Mouse (Mus musculus) CH12F3 (cell line): ENCODE data around the gene Rbm39.
"Not testable (repeated sequence)": the region's sequence is repeated elsewhere in the genome, so short reads cannot be mapped to it uniquely, and the experiment has no call there.

Experiments
- in situ Hi-C: fragments of 300-500 bp; cut with MboI; formaldehyde crosslinking; loops from 2 replicates; pipeline ENCODE4 v1.14.3; 2020; ENCODE audit warnings: low sequenced_read_pairs

The Rbm39 gene

GRCm38 (mm10) chr2:156180094-156180821 lies at the start of gene Rbm39:
Gene Rbm39 (minus strand): TSS chr2:156180238.
- in situ Hi-C loops, result no loop called here

GRCm38 (mm10) chr2:156229171-156229570 lies 49.1 kb upstream of the Rbm39 start:
- in situ Hi-C loops, result no loop called here

- in situ Hi-C loops, result no loop called here
Measured at GRCm38 (mm10) chr2:156227689-156228088, 47.7 kb upstream of the Rbm39 start.

GRCm38 (mm10) chr2:156224043-156224442 lies 44.0 kb upstream of the Rbm39 start:
- in situ Hi-C loops, result no loop called here

DNA sequence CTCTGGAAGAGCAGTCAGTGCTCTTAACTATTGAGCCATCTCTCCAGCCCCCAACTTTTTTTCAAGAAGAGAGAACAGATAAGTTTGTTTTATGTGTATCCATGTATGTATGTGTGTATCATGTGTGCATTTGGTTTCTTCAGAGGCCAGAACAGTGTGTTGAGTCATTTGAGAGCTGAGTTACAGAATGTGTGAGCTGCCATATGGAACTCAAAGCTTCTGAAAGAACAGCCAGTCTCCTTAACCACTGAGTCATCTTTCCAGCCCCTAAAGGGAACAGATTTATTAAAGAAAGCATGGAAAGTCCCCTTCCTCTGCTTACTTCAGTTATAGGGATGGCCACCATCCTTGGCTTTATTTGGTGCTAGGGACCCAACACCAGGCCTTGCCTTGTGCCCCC lies 42.1 kb upstream of the Rbm39 start:
- in situ Hi-C loops, result no loop called here

DNA sequence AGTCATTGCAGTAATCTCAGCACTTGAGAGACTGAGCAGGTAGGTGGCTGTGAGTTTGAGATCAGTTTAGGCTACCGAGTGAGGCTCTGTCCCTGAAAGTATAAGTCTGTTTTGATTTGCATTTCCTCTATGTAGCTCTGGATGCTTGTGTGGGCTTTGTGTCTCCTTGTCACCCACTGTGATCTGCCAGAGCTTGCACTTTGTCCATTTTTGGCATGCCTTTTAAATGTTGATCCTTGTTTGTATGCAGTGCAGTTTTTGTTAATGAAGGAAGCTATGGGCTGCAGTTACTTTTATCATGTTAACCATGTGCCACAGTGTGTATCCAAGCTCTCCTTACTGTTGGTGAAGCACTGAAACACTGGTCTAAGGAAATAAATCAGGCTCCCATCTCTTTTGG lies 37.7 kb upstream of the Rbm39 start:
- in situ Hi-C loops, result no loop called here

GRCm38 (mm10) chr2:156203917-156204316 lies 23.9 kb upstream of the Rbm39 start:
- in situ Hi-C loops, result no loop called here

GRCm38 (mm10) chr2:156202848-156203437 lies 22.9 kb upstream of the Rbm39 start:
- in situ Hi-C loops, result no loop called here

- in situ Hi-C loops, result no loop called here
Measured at GRCm38 (mm10) chr2:156201486-156201885, 21.4 kb upstream of the Rbm39 start.

DNA sequence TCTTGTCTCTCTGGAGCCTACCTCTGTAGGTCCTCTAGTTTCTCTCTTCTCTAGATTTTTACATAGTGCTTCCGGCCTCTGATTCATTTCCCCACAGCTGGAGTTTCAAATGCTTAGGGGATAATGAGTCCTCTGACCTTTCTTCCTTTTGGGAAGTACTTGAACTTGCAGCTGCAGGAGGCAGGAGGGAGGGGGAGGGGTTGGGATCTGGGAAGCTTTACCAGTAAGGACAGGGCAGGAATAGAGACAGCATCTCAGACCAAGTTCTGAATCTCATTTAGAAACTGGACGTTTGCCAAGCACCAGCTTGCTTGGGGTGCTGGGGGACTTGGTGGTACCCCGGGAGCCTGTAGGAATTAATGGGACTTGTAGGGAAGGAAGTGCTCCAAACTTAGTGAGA lies 19.9 kb upstream of the Rbm39 start:
- in situ Hi-C loops, result no loop called here

GRCm38 (mm10) chr2:156197129-156197911 lies 17.3 kb upstream of the Rbm39 start:
- in situ Hi-C loops, result no loop called here

GRCm38 (mm10) chr2:156196302-156197128 lies 16.5 kb upstream of the Rbm39 start, which contains the start of gene Phf20:
Gene Phf20 (plus strand): TSS chr2:156196466.
- in situ Hi-C loops, result no loop called here

DNA sequence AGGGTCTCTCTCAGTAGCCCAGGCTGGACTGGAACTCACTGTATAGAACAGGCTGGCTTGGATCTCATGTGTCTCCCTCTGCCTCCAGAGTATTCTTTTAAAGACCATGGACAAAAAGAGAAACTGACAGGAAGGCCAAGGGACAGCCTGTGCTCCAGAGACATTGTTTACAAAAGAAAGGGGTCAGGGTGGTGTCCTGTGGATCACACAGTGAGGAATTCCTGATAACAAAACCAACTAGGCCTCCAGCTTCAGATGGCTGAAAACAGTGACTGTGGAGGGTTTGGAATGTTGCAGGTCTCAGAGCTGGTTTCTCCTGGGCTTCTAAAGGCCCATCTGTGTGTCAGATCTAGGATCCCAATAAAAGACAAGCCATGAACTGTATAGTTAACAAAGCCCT lies 14.5 kb upstream of the Rbm39 start:
- in situ Hi-C loops, result no loop called here

DNA sequence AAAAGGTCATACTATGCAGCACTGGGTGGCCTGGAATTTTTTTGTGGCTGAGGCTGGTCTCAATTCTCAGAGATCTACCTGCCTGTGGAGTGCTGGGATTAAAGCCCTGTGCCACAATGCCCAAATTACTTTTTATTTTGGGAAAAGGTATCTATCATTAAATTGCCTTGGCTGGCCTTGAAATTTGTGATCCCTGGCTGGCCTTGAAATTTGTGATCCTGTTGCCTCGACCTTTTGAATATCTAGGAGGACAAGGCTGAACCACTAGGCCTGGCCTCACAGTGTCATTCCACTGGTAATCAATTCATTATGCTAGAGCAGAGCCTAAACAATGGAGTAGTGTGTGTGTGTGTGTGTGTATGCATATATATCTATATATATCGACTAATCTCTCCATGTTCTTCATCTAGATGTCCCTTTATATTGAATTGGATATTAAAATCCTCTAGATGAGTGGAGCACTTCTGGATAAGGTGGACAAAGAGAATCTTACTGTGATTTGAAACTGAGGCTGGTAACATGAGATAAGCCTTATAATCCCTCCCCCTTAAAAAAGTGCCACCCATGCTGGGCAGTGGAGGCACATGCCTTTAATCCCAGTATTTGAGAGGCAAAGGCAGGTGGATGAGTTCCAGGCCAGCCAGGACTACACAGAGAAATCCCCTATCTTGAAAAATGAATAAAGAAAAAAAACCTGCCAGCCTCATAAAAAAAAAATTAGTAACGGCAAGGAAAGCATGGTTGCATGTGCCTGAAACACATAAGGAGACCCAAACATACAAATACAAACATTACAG lies 13.2 kb upstream of the Rbm39 start:
- in situ Hi-C loops, result no loop called here

DNA sequence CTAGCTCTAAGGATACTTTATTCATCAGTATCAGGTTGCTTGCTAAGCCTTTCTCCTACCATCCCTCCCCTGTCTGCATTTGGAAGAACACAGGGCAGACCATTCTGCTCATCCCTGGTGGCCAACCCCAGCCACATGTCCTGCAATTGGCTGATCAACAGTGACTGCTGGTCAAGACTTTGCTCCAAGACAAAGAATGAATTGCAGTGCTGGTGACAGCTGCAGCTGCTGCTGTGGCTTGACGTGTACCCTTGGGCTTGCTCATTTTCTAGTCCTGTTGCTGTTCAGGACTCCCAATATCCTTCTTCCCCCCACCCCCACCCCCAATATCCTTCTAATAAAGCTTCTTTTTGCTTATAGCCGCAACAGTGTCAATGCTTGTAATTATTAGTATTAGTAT lies 12.0 kb upstream of the Rbm39 start:
- in situ Hi-C loops, result no loop called here

- in situ Hi-C loops, result no loop called here
Measured at GRCm38 (mm10) chr2:156191540-156191939, 11.5 kb upstream of the Rbm39 start.

- in situ Hi-C loops, result no loop called here
Measured at GRCm38 (mm10) chr2:156190004-156190896, 10.2 kb upstream of the Rbm39 start.

- in situ Hi-C loops, result not testable (repeated sequence)
Measured at GRCm38 (mm10) chr2:156189241-156189640, 9.2 kb upstream of the Rbm39 start.

- in situ Hi-C loops, result no loop called here
Measured at GRCm38 (mm10) chr2:156181592-156181991, 1.6 kb upstream of the Rbm39 start.
